Mouse (Mus musculus) thymus, postnatal 25 days (tissue): Measurements from ENCODE around the gene Epb41.
A peak's percentile ranks its signal among the peaks of the same experiment; 100 is the strongest.

Experiments
- DNase-seq: peaks from one replicate; pipeline ENCODE4 v3.0.0; 2022

The Epb41 gene

GRCm38 (mm10) chr4:131997476-131997875, 77.6 kb downstream of the Epb41 start:
- DNase-seq = no peak

GRCm38 (mm10) chr4:131996985-131997384, 78.1 kb downstream of the Epb41 start:
- no peak for DNase-seq

GRCm38 (mm10) chr4:131993792-131994191, 81.3 kb downstream of the Epb41 start:
- DNase-seq = no peak

- no peak for DNase-seq
Observed at GRCm38 (mm10) chr4:131982881-131983538, 92.1 kb downstream of the Epb41 start.

GRCm38 (mm10) chr4:131981755-131982154, 93.4 kb downstream of the Epb41 start:
- DNase-seq = no peak

- peak; percentile 73 for DNase-seq
Observed at GRCm38 (mm10) chr4:131977201-131977600, 97.9 kb downstream of the Epb41 start.

GRCm38 (mm10) chr4:131970244-131970853, 104.8 kb downstream of the Epb41 start:
- DNase-seq = no peak

GRCm38 (mm10) chr4:131968873-131969272, 106.2 kb downstream of the Epb41 start:
- no peak for DNase-seq

- no peak for DNase-seq
Observed at GRCm38 (mm10) chr4:131957161-131957560, 118.0 kb downstream of the Epb41 start.

- no peak for DNase-seq
Observed at GRCm38 (mm10) chr4:131950657-131951056, 124.5 kb downstream of the Epb41 start.

GRCm38 (mm10) chr4:131949903-131950302, 125.2 kb downstream of the Epb41 start:
- no peak for DNase-seq

GRCm38 (mm10) chr4:131947848-131948247, 127.3 kb downstream of the Epb41 start:
- no peak for DNase-seq

GRCm38 (mm10) chr4:131940846-131941245, 134.3 kb downstream of the Epb41 start:
- DNase-seq = no peak

GRCm38 (mm10) chr4:131939459-131939858, 135.7 kb downstream of the Epb41 start:
- DNase-seq = no peak

GRCm38 (mm10) chr4:131929146-131929545, 146.0 kb downstream of the Epb41 start:
- DNase-seq = no peak

GRCm38 (mm10) chr4:131924096-131924810, 150.9 kb downstream of the Epb41 start:
- DNase-seq = no peak

- no peak for DNase-seq
Observed at GRCm38 (mm10) chr4:131922404-131922803, 152.7 kb downstream of the Epb41 start.

GRCm38 (mm10) chr4:131921461-131922346, 153.4 kb downstream of the Epb41 start, which contains the start of gene Tmem200b:
TSS of gene Tmem200b (plus strand) at chr4:131921771.
- DNase-seq = no peak

- DNase-seq = no peak
Observed at GRCm38 (mm10) chr4:131920595-131921351, 154.3 kb downstream of the Epb41 start.

- no peak for DNase-seq
Observed at GRCm38 (mm10) chr4:131920141-131920594, 155.0 kb downstream of the Epb41 start.

- no peak for DNase-seq
Observed at GRCm38 (mm10) chr4:131919506-131920140, 155.5 kb downstream of the Epb41 start.
